Mouse (Mus musculus): ENCODE measurements at regions not wholly inside any gene's neighbourhood (a gene's known extent, or its start where the extent isn't known, plus 50 kb on each side); places are given as distances from the start of the nearest gene placed in this dataset.
"Not testable (repeated sequence)": the region's sequence is repeated elsewhere in the genome, so short reads cannot be mapped to it uniquely, and the experiment has no call there.

DNA sequence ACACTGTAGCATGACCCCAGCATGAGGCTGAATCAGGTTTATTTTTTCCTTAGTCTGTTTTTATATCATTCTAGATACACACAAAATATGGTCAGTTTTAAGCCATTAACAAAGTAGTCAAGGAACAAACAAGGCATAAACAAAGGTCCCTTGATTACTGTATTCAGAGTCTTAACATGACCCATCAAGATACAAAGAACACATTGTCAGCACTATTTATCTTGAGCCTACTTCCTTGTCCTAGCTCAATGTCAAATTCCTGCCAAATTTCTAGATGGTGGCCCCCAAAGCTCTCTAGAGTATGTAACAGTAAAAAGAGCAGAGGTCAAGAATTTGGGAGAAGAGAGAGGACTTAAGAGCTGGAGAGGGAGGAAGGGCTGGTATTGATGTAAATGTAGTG lies 79.9 kb upstream of the Thpo start:
- Histone ChIP-seq H3K9ac (replicated peaks) (no peak overlapping the region), H3K4me3 (ENCODE audit: low read depth, low read length) (no peak overlapping the region), H3K36me3 (replicated peaks; ENCODE audit: insufficient read depth, low read length) (no peaks in the 10 kb centered on the region), H3K4me2 (ENCODE audit: low read depth, low read length) (no peak overlapping the region), H3K27me3 (ENCODE audit: insufficient read depth, low read length) (no peaks in the 10 kb centered on the region), H3K9me3 (ENCODE audit: low read length) (no peaks in the 10 kb centered on the region), H3K4me1 (ENCODE audit: insufficient read depth) (no peaks in the 10 kb centered on the region), H3K27ac (ENCODE audit: low read depth) (no peak overlapping the region)
- DNase-seq (no peak), ATAC-seq (no peak)
- TF ChIP-seq CTCF (IDR thresholded peaks at IDR 0.05; ENCODE audit: low read depth) (no peak), EP300 (IDR thresholded peaks at IDR 0.05; ENCODE audit: low read depth) (no peak)

- not testable (repeated sequence) for ATAC-seq; H3K4me3 ChIP-seq (ENCODE audit: low read depth, low read length); H3K9me3 ChIP-seq (ENCODE audit: low read length); H3K4me2 ChIP-seq (ENCODE audit: low read depth, low read length); H3K36me3 ChIP-seq (replicated peaks; ENCODE audit: insufficient read depth, low read length); H3K27me3 ChIP-seq (ENCODE audit: insufficient read depth, low read length); H3K9ac ChIP-seq (replicated peaks); H3K4me1 ChIP-seq (ENCODE audit: insufficient read depth); DNase-seq; H3K27ac ChIP-seq (ENCODE audit: low read depth)
- WGBS (ENCODE audit: insufficient replicate concordance): 83% methylated on average over 5 of the region's 5 CpGs
These were observed 77.7 kb upstream of the Thpo start for GRCm38 (mm10) chr16:20812025-20812424.

- H3K4me2 ChIP-seq (ENCODE audit: low read depth, low read length): no peak overlapping the region
- DNase-seq (no peak), ATAC-seq (no peak)
- H3K27ac ChIP-seq (ENCODE audit: low read depth): no peak overlapping the region
- TF ChIP-seq CTCF (IDR thresholded peaks at IDR 0.05; ENCODE audit: low read depth) (no peak), EP300 (IDR thresholded peaks at IDR 0.05; ENCODE audit: low read depth) (no peak)
- H3K4me1 ChIP-seq (ENCODE audit: insufficient read depth): no peaks in the 10 kb centered on the region
- H3K9me3 ChIP-seq (ENCODE audit: low read length): no peaks in the 10 kb centered on the region
- no peak overlapping the region for H3K4me3 ChIP-seq (ENCODE audit: low read depth, low read length)
- H3K36me3 ChIP-seq (replicated peaks; ENCODE audit: insufficient read depth, low read length): no peaks in the 10 kb centered on the region
- no peak overlapping the region for H3K9ac ChIP-seq (replicated peaks)
- no peaks in the 10 kb centered on the region for H3K27me3 ChIP-seq (ENCODE audit: insufficient read depth, low read length)
- 42% methylated on average over 3 of the region's 3 CpGs for WGBS (ENCODE audit: insufficient replicate concordance)
These were observed 76.0 kb upstream of the Thpo start for GRCm38 (mm10) chr16:20810322-20810721.

GRCm38 (mm10) chr16:20808263-20808662 lies 74.0 kb upstream of the Thpo start:
- no peaks in the 10 kb centered on the region for H3K36me3 ChIP-seq (replicated peaks; ENCODE audit: insufficient read depth, low read length)
- H3K4me3 ChIP-seq (ENCODE audit: low read depth, low read length): no peak overlapping the region
- ATAC-seq: no peak
- no peak for TF ChIP-seq EP300 (IDR thresholded peaks at IDR 0.05; ENCODE audit: low read depth)
- TF ChIP-seq CTCF (IDR thresholded peaks at IDR 0.05; ENCODE audit: low read depth): no peak
- 68% methylated on average over 2 of the region's 2 CpGs for WGBS (ENCODE audit: insufficient replicate concordance)
- H3K4me2 ChIP-seq (ENCODE audit: low read depth, low read length): no peak overlapping the region
- H3K9ac ChIP-seq (replicated peaks): no peak overlapping the region
- no peak for DNase-seq
- no peaks in the 10 kb centered on the region for H3K9me3 ChIP-seq (ENCODE audit: low read length)
- no peak overlapping the region for H3K27ac ChIP-seq (ENCODE audit: low read depth)
- H3K4me1 ChIP-seq (ENCODE audit: insufficient read depth): peaks cover 5% of the 10 kb centered on the region; the same call in 1 of the 2 replicates
- H3K27me3 ChIP-seq (ENCODE audit: insufficient read depth, low read length): no peaks in the 10 kb centered on the region

- DNase-seq (no peak), ATAC-seq (no peak)
- no peak overlapping the region for H3K27ac ChIP-seq (ENCODE audit: low read depth)
- 70% methylated on average over 7 of the region's 7 CpGs for WGBS (ENCODE audit: insufficient replicate concordance)
- no peak overlapping the region for H3K4me3 ChIP-seq (ENCODE audit: low read depth, low read length)
- H3K9ac ChIP-seq (replicated peaks): no peak overlapping the region
- H3K36me3 ChIP-seq (replicated peaks; ENCODE audit: insufficient read depth, low read length): no peaks in the 10 kb centered on the region
- H3K9me3 ChIP-seq (ENCODE audit: low read length): no peaks in the 10 kb centered on the region
- no peak overlapping the region for H3K4me2 ChIP-seq (ENCODE audit: low read depth, low read length)
- H3K27me3 ChIP-seq (ENCODE audit: insufficient read depth, low read length): no peaks in the 10 kb centered on the region
- peaks cover 8% of the 10 kb centered on the region; the same call in 1 of the 2 replicates for H3K4me1 ChIP-seq (ENCODE audit: insufficient read depth)
- no peak for TF ChIP-seq EP300 (IDR thresholded peaks at IDR 0.05; ENCODE audit: low read depth)
- TF ChIP-seq CTCF (IDR thresholded peaks at IDR 0.05; ENCODE audit: low read depth): no peak
These were observed 72.4 kb upstream of the Thpo start for GRCm38 (mm10) chr16:20806739-20807138.

DNA sequence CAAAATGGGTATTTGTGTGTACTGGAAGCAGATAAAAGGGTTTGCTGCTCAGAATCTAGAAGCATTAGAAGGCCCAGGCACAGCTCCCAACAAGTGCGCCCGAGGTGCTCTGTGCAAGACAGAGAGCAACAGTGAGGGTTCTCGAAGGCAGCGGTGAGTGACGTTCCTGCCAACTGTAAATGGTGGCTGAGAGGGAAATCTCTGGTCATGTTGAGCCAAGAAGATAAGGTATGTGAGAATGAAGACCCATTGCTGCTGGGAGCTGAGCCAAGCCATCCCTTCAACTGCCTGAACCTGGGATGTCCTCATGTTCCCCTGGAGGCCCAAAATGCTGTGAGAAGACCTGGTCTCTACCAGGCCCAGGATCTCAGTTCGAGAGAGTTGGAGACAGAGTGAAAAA lies 71.5 kb upstream of the Thpo start:
- TF ChIP-seq CTCF (IDR thresholded peaks at IDR 0.05; ENCODE audit: low read depth) (no peak), EP300 (IDR thresholded peaks at IDR 0.05; ENCODE audit: low read depth) (no peak)
- H3K9me3 ChIP-seq (ENCODE audit: low read length): no peaks in the 10 kb centered on the region
- DNase-seq: no peak
- H3K4me3 ChIP-seq (ENCODE audit: low read depth, low read length): no peak overlapping the region
- no peaks in the 10 kb centered on the region for H3K36me3 ChIP-seq (replicated peaks; ENCODE audit: insufficient read depth, low read length)
- peaks cover 8% of the 10 kb centered on the region; the same call in 1 of the 2 replicates for H3K4me1 ChIP-seq (ENCODE audit: insufficient read depth)
- no peak overlapping the region for H3K27ac ChIP-seq (ENCODE audit: low read depth)
- no peaks in the 10 kb centered on the region for H3K27me3 ChIP-seq (ENCODE audit: insufficient read depth, low read length)
- no peak overlapping the region for H3K9ac ChIP-seq (replicated peaks)
- no peak for ATAC-seq
- no peak overlapping the region for H3K4me2 ChIP-seq (ENCODE audit: low read depth, low read length)
- 64% methylated on average over 6 of the region's 6 CpGs for WGBS (ENCODE audit: insufficient replicate concordance)

GRCm38 (mm10) chr16:20805086-20805485 lies 70.8 kb upstream of the Thpo start:
- H3K27ac ChIP-seq (ENCODE audit: low read depth): no peak overlapping the region
- H3K27me3 ChIP-seq (ENCODE audit: insufficient read depth, low read length): no peaks in the 10 kb centered on the region
- no peaks in the 10 kb centered on the region for H3K36me3 ChIP-seq (replicated peaks; ENCODE audit: insufficient read depth, low read length)
- peak overlapping the region; percentile 78 for H3K4me2 ChIP-seq (ENCODE audit: low read depth, low read length)
- no peak for DNase-seq
- no peak for TF ChIP-seq EP300 (IDR thresholded peaks at IDR 0.05; ENCODE audit: low read depth)
- TF ChIP-seq CTCF (IDR thresholded peaks at IDR 0.05; ENCODE audit: low read depth): no peak
- no peaks in the 10 kb centered on the region for H3K9me3 ChIP-seq (ENCODE audit: low read length)
- peaks cover 8% of the 10 kb centered on the region; the same call in 1 of the 2 replicates for H3K4me1 ChIP-seq (ENCODE audit: insufficient read depth)
- ATAC-seq: no peak
- 0 out of 2 replicates have a peak overlapping the region, but pooled peaks have one; percentile 38 for H3K4me3 ChIP-seq (ENCODE audit: low read depth, low read length)
- whole genome bisulfite sequencing (ENCODE audit: insufficient replicate concordance): 33% methylated on average over 6 of the region's 6 CpGs
- peak overlapping the region; percentile 38; the same call in 1 of the 2 replicates for H3K9ac ChIP-seq (replicated peaks)
